Mouse (Mus musculus): ENCODE data around the gene Nhlrc4.

Nhlrc4 gene

GRCm38 (mm10) chr17:25958771-25959494 is 14.2 kb upstream of the Nhlrc4 start:
- no peak for DNase-seq (ENCODE audit: low read depth, low spot score)

- no peak for DNase-seq (ENCODE audit: low read depth, low spot score)
These were observed 12.9 kb upstream of the Nhlrc4 start for GRCm38 (mm10) chr17:25957586-25958051.

- no peak for DNase-seq (ENCODE audit: low read depth, low spot score)
These were observed 11.9 kb upstream of the Nhlrc4 start for GRCm38 (mm10) chr17:25956631-25957030.

GRCm38 (mm10) chr17:25956201-25956600 is 11.4 kb upstream of the Nhlrc4 start:
- DNase-seq (ENCODE audit: low read depth, low spot score), result no peak

GRCm38 (mm10) chr17:25955736-25956135 is 11.0 kb upstream of the Nhlrc4 start:
- DNase-seq (ENCODE audit: low read depth, low spot score), result no peak

GRCm38 (mm10) chr17:25954671-25955070 is 9.9 kb upstream of the Nhlrc4 start:
- no peak for DNase-seq (ENCODE audit: low read depth, low spot score)

GRCm38 (mm10) chr17:25953161-25953560 is 8.4 kb upstream of the Nhlrc4 start:
- no peak for DNase-seq (ENCODE audit: low read depth, low spot score)

GRCm38 (mm10) chr17:25951803-25952623 is 7.3 kb upstream of the Nhlrc4 start, which contains the start of gene A930017K11Rik:
Gene A930017K11Rik, minus strand, starts transcription at chr17:25952565.
- DNase-seq (ENCODE audit: low read depth, low spot score), result no peak

- DNase-seq (ENCODE audit: low read depth, low spot score), result no peak
These were observed 6.6 kb upstream of the Nhlrc4 start for GRCm38 (mm10) chr17:25951225-25951802.

GRCm38 (mm10) chr17:25950706-25951105 is 5.9 kb upstream of the Nhlrc4 start:
- DNase-seq (ENCODE audit: low read depth, low spot score), result no peak

GRCm38 (mm10) chr17:25949981-25950380 is 5.2 kb upstream of the Nhlrc4 start:
- DNase-seq (ENCODE audit: low read depth, low spot score), result no peak

GRCm38 (mm10) chr17:25948051-25948450 is 3.3 kb upstream of the Nhlrc4 start:
- DNase-seq (ENCODE audit: low read depth, low spot score), result no peak

GRCm38 (mm10) chr17:25947576-25947975 is 2.8 kb upstream of the Nhlrc4 start:
- no peak for DNase-seq (ENCODE audit: low read depth, low spot score)

- DNase-seq (ENCODE audit: low read depth, low spot score), result no peak
These were observed 2.1 kb upstream of the Nhlrc4 start for GRCm38 (mm10) chr17:25946891-25947290.

- DNase-seq (ENCODE audit: low read depth, low spot score), result no peak
These were observed 1.6 kb upstream of the Nhlrc4 start for GRCm38 (mm10) chr17:25946349-25946748.

GRCm38 (mm10) chr17:25945517-25946155 is 875 bp upstream of the Nhlrc4 start:
- no peak for DNase-seq (ENCODE audit: low read depth, low spot score)

- DNase-seq (ENCODE audit: low read depth, low spot score), result no peak
These were observed 992 bp downstream of the Nhlrc4 start for GRCm38 (mm10) chr17:25943769-25944168.

- DNase-seq (ENCODE audit: low read depth, low spot score), result no peak
These were observed 1.5 kb downstream of the Nhlrc4 start for GRCm38 (mm10) chr17:25943221-25943620.

- DNase-seq (ENCODE audit: low read depth, low spot score), result no peak
These were observed 2.1 kb downstream of the Nhlrc4 start for GRCm38 (mm10) chr17:25942597-25943151.

GRCm38 (mm10) chr17:25941511-25942241 is 3.1 kb downstream of the Nhlrc4 start:
- DNase-seq (ENCODE audit: low read depth, low spot score), result peak; percentile 63

GRCm38 (mm10) chr17:25934526-25934925 is 10.2 kb downstream of the Nhlrc4 start:
- DNase-seq (ENCODE audit: low read depth, low spot score), result no peak
